Mouse (Mus musculus) gastrocnemius, postnatal 10 days (tissue): ENCODE data around the gene Cybrd1. TPM values are rescaled to one million over a fixed set of nuclear protein-coding genes. Genes with fewer than 3 reads are reported as not detected.

Source experiments
- DNase-seq: peaks from one replicate; pipeline ENCODE4 v3.0.0; 2021; ENCODE audit warnings: mixed read lengths
- total RNA-seq, 2 experiments: library from RNA; stranded (reverse); gene quantifications; 2 replicates each; pipeline ENCODE4 v1.2.3; 2021

Gene Cybrd1
- total RNA-seq, 2 experiments from 2014 or later = 3.0 to 4.1 TPM

DNA sequence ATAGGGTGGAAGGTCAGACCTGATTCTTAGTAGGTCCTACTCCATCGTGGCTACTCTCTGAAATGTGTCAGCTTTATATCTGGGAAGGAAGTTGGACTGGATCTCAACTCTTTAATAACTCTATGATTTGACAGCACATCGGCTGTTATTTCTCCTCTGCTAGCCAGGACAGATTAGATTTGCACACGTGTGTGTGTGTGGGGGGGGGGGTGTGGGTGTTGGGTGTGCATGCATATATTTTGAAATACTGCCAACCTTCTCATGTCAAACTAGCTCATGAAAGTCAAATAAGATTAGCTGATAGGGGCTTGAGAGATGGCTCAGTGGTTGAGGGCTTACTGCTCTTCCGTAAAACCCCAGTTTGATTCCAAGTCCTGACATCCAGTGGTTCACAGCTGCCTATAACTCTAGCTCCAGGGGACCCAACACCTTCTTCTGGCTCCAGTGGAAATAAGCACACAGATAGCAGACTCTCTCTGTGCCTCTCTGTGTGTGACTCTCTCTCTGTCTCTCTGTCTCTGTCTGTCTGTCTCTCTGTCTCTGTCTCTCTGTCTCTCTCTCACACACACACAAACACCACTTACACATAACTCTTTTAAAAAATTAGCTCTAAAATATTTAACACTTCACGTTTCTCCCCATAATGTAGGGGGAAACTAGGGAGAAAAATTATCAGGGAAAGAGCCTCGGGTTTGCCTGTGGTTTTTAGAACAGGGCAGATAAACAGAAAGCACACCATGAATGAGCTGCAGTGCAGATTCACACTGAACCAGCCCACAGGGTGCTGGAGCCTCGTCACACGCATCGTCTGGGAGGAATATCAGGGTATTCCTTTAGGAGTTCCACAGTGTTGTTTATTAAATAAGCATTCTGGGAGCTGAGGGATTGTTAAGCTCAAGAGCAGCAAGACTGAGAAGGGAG, 58.9 kb downstream of the Cybrd1 start:
- no peak for DNase-seq

DNA sequence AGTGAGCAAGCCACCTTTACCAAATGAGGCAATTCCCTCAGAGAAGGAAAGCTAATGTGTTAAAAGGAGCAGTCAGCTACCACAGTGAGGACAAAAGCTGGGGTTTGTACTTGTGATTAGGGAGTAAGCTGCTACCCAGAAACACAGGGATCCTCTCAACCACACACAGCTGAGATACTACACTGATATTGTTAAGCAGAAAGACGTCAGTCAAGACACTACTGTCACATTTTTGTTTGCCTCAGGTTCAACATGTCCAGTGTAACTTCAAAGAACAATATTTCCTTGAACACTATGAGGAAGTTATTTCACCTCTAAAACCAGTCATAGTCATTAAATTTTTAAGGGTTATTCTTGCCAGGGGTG, 59.5 kb downstream of the Cybrd1 start:
- no peak for DNase-seq

DNA sequence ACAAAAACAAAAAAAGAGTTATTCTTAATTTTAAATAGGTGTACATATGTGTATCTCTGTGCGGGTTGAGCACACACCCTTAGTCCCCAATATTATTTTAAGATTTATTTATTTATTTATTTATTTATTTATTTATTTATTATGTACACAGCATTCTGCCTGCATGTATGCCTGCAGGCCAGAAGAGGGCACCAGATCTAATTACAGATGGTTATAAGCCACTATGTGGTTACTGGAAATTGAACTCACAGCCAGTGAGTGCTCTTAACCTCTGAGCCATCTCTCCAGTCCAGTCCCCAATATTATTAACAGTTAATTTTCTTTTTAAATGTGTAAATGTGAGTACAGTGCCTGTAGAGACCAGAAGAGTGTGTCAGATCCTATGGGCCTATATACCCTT, 60.0 kb downstream of the Cybrd1 start:
- DNase-seq = no peak

DNA sequence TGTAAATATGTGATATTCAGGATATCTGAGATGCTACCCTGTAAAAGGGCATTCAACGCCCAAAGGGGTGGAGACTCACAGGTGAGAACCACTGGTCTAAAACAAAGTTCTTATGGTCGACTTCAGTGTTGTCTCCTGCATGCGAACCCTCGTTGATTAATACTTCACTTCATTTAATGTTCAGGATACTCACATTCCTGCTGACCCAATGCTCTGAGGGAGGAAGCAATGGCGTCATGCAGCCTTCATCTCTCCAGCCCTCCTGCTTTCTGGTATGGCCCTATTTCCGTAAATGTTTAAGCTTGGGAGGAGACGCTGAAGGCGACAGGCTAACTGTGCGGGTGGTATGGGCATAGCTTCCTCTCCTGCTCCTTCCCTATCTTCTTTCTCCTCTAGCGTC, 62.0 kb downstream of the Cybrd1 start:
- no peak for DNase-seq

DNA sequence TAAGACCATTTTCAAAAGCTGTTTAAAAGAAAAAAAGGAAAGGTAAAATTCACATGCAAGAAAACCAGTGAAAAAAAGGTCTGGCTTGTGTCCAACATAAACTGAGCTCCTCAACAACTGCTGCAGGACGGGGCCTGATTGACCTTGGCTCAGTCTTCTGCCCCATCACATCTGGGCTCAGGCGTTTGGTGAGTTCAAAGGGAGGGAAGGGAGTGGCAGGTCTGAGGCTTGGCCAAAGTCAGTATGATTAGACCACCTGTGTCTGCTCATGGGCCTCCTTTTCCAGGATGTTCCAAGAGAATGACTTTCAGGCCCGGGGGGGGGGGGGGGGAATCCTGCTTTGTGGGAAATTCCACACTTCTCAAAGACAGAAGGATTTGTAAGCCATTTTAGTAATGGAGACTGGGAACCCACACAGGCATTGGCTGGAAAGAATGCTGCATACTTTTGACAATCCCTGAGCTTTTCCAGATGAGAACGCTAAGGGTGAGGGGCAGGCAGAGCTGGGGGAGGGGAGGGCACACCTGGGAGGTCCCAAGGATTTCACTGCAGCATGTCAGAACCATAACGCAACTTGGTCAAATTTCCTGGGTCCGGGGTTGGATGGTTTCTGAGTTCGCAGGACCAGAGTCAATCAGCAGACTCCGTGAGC, 63.0 kb downstream of the Cybrd1 start:
- no peak for DNase-seq

DNA sequence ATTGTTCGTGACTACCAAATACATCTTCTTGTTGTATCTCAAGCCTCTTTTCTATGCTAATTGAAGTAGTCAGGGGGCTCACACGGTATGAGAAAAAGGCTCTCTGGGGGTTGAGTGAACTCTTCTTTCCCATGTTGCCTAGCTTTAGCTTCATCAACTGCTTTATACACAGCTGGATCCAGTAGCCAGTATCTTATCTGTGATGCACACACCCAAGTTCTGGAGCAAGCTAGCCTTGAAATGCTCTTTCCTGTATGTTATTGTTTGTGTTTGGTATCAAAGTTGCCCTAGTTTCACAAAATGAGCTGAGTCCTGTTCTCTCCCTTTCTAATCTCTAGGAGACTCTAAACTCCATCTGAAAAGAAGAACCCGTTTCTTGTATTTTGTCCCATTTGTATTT, 70.2 kb downstream of the Cybrd1 start:
- no peak for DNase-seq

DNA sequence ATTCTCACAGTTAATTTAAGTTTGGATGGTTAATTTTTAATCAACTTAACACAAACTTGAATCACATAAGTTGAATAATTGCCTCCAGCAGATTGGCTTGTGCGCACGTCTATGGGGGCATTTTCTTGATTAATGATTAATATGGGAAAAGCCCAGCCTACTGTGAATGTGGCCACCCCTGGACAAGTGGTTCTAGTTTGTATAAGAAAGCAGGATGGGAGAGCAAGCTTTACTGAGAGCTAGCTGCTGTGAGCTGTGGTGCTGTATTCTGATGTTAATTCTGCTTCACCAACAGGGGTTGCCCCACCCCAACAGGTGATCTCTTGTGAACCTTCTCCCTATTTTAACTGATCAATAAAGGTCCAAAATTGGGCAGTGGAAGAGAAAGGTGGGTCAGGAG, 71.1 kb downstream of the Cybrd1 start:
- no peak for DNase-seq

DNA sequence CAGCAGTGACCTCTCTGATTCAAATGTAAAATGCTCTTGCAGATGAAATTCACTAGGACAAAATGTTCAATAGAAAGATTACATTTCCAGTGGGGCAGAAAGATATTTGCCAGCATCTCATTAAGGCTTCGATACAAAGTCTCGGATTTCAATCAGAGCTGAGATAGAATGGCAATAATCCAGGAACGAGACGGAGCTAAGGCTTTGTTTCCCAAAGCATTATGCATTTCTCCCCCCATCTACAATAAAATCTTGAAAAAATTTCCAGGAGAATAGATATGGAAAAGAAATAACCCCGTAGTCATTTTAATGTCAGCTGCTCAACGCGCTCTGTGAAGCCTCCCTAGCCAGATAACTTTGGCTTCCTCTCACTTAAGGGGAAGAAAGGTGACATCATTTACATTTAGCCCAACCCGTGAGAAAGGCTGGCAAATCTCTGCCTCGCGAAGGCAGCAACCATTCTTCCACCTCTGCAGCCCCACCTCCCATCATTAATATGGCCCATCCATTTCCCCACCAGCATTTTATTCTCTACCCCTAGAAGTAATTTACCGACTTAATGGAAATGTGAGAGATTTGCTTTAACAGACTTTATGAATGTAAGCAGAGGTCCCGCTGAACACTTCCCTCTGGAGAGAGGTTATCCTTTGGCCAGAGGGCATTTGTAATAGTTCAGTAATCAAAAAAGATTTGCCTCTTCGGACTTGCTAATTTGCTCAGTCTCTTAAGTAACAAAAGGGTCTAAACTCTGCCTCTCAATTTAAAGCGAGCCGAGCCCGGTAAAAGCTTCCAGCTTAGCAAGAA, 73.9 kb downstream of the Cybrd1 start:
- DNase-seq = no peak

DNA sequence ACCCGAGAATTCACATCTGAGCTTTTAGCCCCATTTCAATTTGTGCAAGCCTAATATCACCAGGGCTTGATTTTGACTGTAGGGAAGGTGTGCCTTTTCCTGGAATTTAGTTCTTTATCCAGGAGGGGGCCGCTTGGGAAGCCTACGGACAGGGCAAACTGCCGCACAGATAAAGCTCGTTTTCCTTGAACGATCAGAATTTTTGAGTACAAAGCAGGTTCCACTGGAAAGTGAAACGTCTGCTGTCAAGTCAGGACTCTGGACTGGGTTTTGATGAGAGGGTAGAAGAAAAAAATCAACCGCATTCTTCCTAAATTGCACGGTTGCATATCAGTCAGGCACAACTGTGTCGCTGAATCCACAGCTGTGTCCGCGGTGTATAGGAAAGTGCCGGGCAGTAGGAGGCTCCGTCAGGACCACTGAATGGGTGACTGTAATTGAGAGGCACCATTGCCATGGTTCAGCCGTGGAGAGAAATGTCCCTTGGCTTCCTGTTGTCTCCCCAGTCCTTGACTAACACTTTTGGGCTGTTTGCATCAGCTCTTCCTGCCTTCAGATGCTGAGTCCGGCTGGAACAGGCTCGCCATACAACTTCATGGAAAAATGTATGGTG, 74.6 kb downstream of the Cybrd1 start:
- DNase-seq = no peak

Other genes with a start within 250 kb of the Cybrd1 start
- gene Dcaf17, start 62.6 kb upstream of the Cybrd1 start, total RNA-seq = 1 to 10 TPM; 4.4 to 7.5 TPM
- 1 to 10 TPM; 7.4 to 8.7 TPM for gene Mettl8, start 62.3 kb upstream of the Cybrd1 start, total RNA-seq
- gene Dync1i2, start 93.8 kb downstream of the Cybrd1 start, total RNA-seq = 10 to 100 TPM; 54.5 to 62.8 TPM
- 100 to 1,000 TPM; 269 to 340 TPM for gene Slc25a12, start 249.8 kb downstream of the Cybrd1 start, total RNA-seq